Mouse (Mus musculus) CH12.LX (cell line): ENCODE measurements around the gene Fez2.

Experiments used
- CHD2 ChIP-seq: IDR thresholded peaks from 2 replicates; pipeline ENCODE4 v1.6.1; 2011; ENCODE audit warnings: low read length, improper control_type of control experiment
- CTCF ChIP-seq, 2 experiments: IDR thresholded peaks in 1 of 2; conservative IDR thresholded peaks in 1 of 2; 2 replicates each; pipeline ENCODE4 v1.5.1; 2011 to 2012; ENCODE audit warnings: low read depth in 2 of 2, low read length in 2 of 2, improper control_type of control experiment in 1 of 2, inconsistent platforms in 1 of 2, mild to moderate bottlenecking in 1 of 2, moderate library complexity in 1 of 2
- E2F4 ChIP-seq: IDR thresholded peaks from 2 replicates; pipeline ENCODE4 v1.6.1; 2011; ENCODE audit warnings: low read depth, low read length, improper control_type of control experiment; ENCODE audit not compliant: insufficient replicate concordance
- HCFC1 ChIP-seq: IDR thresholded peaks from 2 replicates; pipeline ENCODE4 v1.6.1; 2012; ENCODE audit warnings: low read depth, mild to moderate bottlenecking, inconsistent platforms, low read length, improper control_type of control experiment
- JUN ChIP-seq: IDR thresholded peaks from 2 replicates; pipeline ENCODE4 v1.6.1; 2011; ENCODE audit warnings: low read depth, mild to moderate bottlenecking, low read length, improper control_type of control experiment, moderate library complexity; ENCODE audit not compliant: insufficient read depth
- JUND ChIP-seq: conservative IDR thresholded peaks from 2 replicates; pipeline ENCODE4 v1.6.1; 2011; ENCODE audit warnings: low read depth, low read length, improper control_type of control experiment
- KAT2A ChIP-seq: IDR thresholded peaks from 2 replicates; pipeline ENCODE4 v1.6.1; 2012; ENCODE audit warnings: low read length, improper control_type of control experiment, inconsistent platforms; ENCODE audit not compliant: insufficient replicate concordance
- MAFK ChIP-seq: IDR thresholded peaks from 2 replicates; pipeline ENCODE4 v1.6.1; 2011; ENCODE audit warnings: low read length, improper control_type of control experiment; ENCODE audit not compliant: insufficient replicate concordance
- MAZ ChIP-seq: IDR thresholded peaks from 2 replicates; pipeline ENCODE4 v1.6.1; 2012; ENCODE audit warnings: low read depth, mild to moderate bottlenecking, inconsistent platforms, low read length, improper control_type of control experiment, moderate library complexity
- NRF1 ChIP-seq: IDR thresholded peaks from 2 replicates; pipeline ENCODE4 v1.6.1; 2014; ENCODE audit warnings: low read depth, mild to moderate bottlenecking, inconsistent platforms, low read length, improper control_type of control experiment, moderate library complexity
- POLR2A ChIP-seq: IDR thresholded peaks from 2 replicates; pipeline ENCODE4 v1.6.1; 2011; ENCODE audit warnings: low read depth, mild to moderate bottlenecking, improper control_type of control experiment, low read length
- POLR2AphosphoS2 ChIP-seq: IDR thresholded peaks from 2 replicates; pipeline ENCODE4 v1.6.1; 2011; ENCODE audit warnings: low read depth, low read length, improper control_type of control experiment
- ZMIZ1 ChIP-seq: IDR thresholded peaks from 2 replicates; pipeline ENCODE4 v1.6.1; 2012; ENCODE audit warnings: low read depth, mild to moderate bottlenecking, inconsistent platforms, low read length, improper control_type of control experiment
- ZNF384 ChIP-seq: IDR thresholded peaks from 2 replicates; pipeline ENCODE4 v1.6.1; 2012; ENCODE audit warnings: low read depth, low read length, improper control_type of control experiment, inconsistent platforms

DNA sequence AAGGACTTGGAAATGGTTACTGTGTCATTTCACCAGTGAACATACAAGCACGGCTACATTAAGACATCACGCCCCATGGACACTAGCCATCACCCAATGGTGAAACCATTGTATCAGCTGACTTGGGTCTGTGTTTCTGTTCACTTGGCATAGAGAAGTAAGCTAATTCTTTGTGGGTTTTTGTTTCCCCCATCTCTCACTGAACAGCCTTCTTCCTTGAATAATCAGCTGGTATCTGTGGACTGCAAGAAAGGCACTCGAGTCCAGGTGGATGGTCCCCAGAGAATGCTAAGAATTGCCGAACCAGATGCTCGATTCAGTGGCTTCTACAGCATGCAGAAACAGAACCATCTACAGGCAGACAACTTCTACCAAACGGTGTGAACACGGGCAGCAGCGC is 44.1 kb downstream of the Fez2 start:
- TF ChIP-seq KAT2A (0 out of 2 replicates have a peak, but pooled peaks have one; percentile 15), MAFK (no peak), CHD2 (no peak), JUND (no peak), CTCF (conservative IDR thresholded peaks at IDR 0.05 in 1 of 2, IDR thresholded peaks at IDR 0.05 in 1 of 2; ENCODE audit: low read depth in 2 of 2, low read length in 2 of 2) (no peak), NRF1 (no peak), E2F4 (no peak), POLR2A (no peak), POLR2AphosphoS2 (no peak), MAZ (no peak), HCFC1 (no peak), ZMIZ1 (no peak), ZNF384 (no peak), JUN (no peak)
